Comparison of ENCODE assay signal across 23 mouse cellular contexts in genomic region chr10:14685663-14686062, GRCm38 (mm10). TPM values are rescaled to one million over a fixed set of nuclear protein-coding genes. Genes with fewer than 3 reads are reported as not detected.
DNase-seq lines count a peak whose midpoint lies in the region; ATAC-seq and TF ChIP-seq lines count a peak whose summit lies in the region.
"Had no signal": no experiment of that assay in that cellular context is flagged by ENCODE, and none has a peak within 500 bp of the region (broad histone marks: within the 10 kb centered on the region; RNA-seq: fewer than 3 reads in every experiment).

No protein-coding gene starts in this region.

- H3K4me1 ChIP-seq in hindbrain, postnatal 0 days (ENCODE audit: insufficient read depth, low read length): no peaks in the 10 kb centered on the region
- H3K4me1 ChIP-seq in hindbrain, embryonic 14.5 days (replicated peaks; ENCODE audit: control insufficient read depth, insufficient read depth, low read length): no peaks in the 10 kb centered on the region
- no peaks in the 10 kb centered on the region for H3K4me1 ChIP-seq in lung, postnatal 0 days (ENCODE audit: insufficient read depth, low read depth, low read length)
- peaks cover 4 to 10% of the 10 kb centered on the region in 2 experiments; a peak in 3 of 4 replicates for H3K4me1 ChIP-seq in MEL (ENCODE audit: control insufficient read depth in 1 of 2, insufficient read depth in 2 of 2, low read length in 2 of 2)
- H3K4me1 ChIP-seq: embryonic facial prominence, embryonic 12.5 days; limb, embryonic 10.5 days; neural tube, embryonic 15.5 days had no signal

- no peak for TF ChIP-seq POLR2A in MEL (IDR thresholded peaks at IDR 0.05; ENCODE audit: control insufficient read depth in 1 of 2, insufficient read depth in 1 of 2, low read depth in 1 of 2, low read length in 2 of 2, poor library complexity in 1 of 2)

- no peak overlapping the region for H3K27ac ChIP-seq in hindbrain, postnatal 0 days
- H3K27ac ChIP-seq in hindbrain, embryonic 14.5 days: no peak overlapping the region
- H3K27ac ChIP-seq in lung, postnatal 0 days (ENCODE audit: low read length): no peak overlapping the region
- H3K27ac ChIP-seq in MEL (ENCODE audit: control insufficient read depth, low read depth, low read length): no peak overlapping the region
- H3K27ac ChIP-seq: embryonic facial prominence, embryonic 12.5 days; hindbrain, embryonic 13.5 days; limb, embryonic 10.5 days; liver, embryonic 13.5 days; neural tube, embryonic 15.5 days had no signal

- H3K9ac ChIP-seq in hindbrain, postnatal 0 days (replicated peaks; ENCODE audit: low read length): no peak overlapping the region
- H3K9ac ChIP-seq in hindbrain, embryonic 14.5 days: no peak overlapping the region
- no peak overlapping the region for H3K9ac ChIP-seq in lung, postnatal 0 days (replicated peaks; ENCODE audit: low read depth)
- H3K9ac ChIP-seq in MEL (ENCODE audit: control insufficient read depth, low read depth, low read length, poor library complexity, severe bottlenecking): no peak overlapping the region
- H3K9ac ChIP-seq: embryonic facial prominence, embryonic 12.5 days; hindbrain, embryonic 13.5 days; liver, embryonic 13.5 days; neural tube, embryonic 15.5 days had no signal

- H3K79me2 ChIP-seq in MEL (ENCODE audit: control insufficient read depth, insufficient read depth, low read length, poor library complexity): peaks cover 3% of the 10 kb centered on the region; the same call in 1 of the 2 replicates

- H3K9me3 ChIP-seq in hindbrain, postnatal 0 days (ENCODE audit: low read length): no peaks in the 10 kb centered on the region
- H3K9me3 ChIP-seq in hindbrain, embryonic 14.5 days (ENCODE audit: control insufficient read depth, low read length): no peaks in the 10 kb centered on the region
- no peaks in the 10 kb centered on the region for H3K9me3 ChIP-seq in lung, postnatal 0 days (ENCODE audit: low read length)
- H3K9me3 ChIP-seq in MEL (replicated peaks; ENCODE audit: insufficient read depth, low read length): no peaks in the 10 kb centered on the region
- H3K9me3 ChIP-seq: embryonic facial prominence, embryonic 12.5 days; hindbrain, embryonic 13.5 days; limb, embryonic 10.5 days; liver, embryonic 13.5 days; neural tube, embryonic 15.5 days had no signal

- no peak overlapping the region for H3K4me2 ChIP-seq in hindbrain, postnatal 0 days (ENCODE audit: low read depth, low read length)
- no peak overlapping the region for H3K4me2 ChIP-seq in hindbrain, embryonic 14.5 days (replicated peaks)
- no peak overlapping the region for H3K4me2 ChIP-seq in lung, postnatal 0 days (replicated peaks; ENCODE audit: low read depth, low read length)
- H3K4me2 ChIP-seq: embryonic facial prominence, embryonic 12.5 days; hindbrain, embryonic 13.5 days; liver, embryonic 13.5 days; neural tube, embryonic 15.5 days had no signal

- H3K36me3 ChIP-seq in hindbrain, postnatal 0 days (ENCODE audit: insufficient read depth, low read length): peaks cover 7% of the 10 kb centered on the region; the same call in 1 of the 2 replicates
- peaks cover 13% of the 10 kb centered on the region for H3K36me3 ChIP-seq in hindbrain, embryonic 14.5 days (replicated peaks; ENCODE audit: control insufficient read depth, insufficient read depth)
- H3K36me3 ChIP-seq in lung, postnatal 0 days (ENCODE audit: insufficient read depth, low read length): no peaks in the 10 kb centered on the region
- peaks cover 6 to 12% of the 10 kb centered on the region in 2 experiments; a peak in 3 of 4 replicates for H3K36me3 ChIP-seq in MEL (ENCODE audit: control insufficient read depth in 1 of 2, insufficient read depth in 2 of 2, low read length in 2 of 2)
- no peaks in the 10 kb centered on the region; the same call in 1 of the 2 replicates for H3K36me3 ChIP-seq in splenic B cell, adult 2 months (ENCODE audit: control insufficient read depth, insufficient read depth, low read length, poor library complexity, severe bottlenecking)

- TF ChIP-seq RAD21 in MEL (IDR thresholded peaks at IDR 0.05; ENCODE audit: low read depth, low read length): no peak; the same call in 1 of the 2 replicates

- no peak for TF ChIP-seq EP300 in lung, postnatal 0 days (IDR thresholded peaks at IDR 0.05)
- TF ChIP-seq EP300 in MEL (IDR thresholded peaks at IDR 0.05; ENCODE audit: low read depth in 1 of 2, low read length in 2 of 2): no peak

- DNase-seq in hindbrain, postnatal 0 days (ENCODE audit: low spot score): no peak
- no peak for DNase-seq in hindbrain, embryonic 14.5 days (ENCODE audit: low spot score)
- DNase-seq in lung, postnatal 0 days (ENCODE audit: low spot score): no peak
- no peak for DNase-seq in lung, postnatal 25 days (ENCODE audit: low spot score)
- DNase-seq in MEL (ENCODE audit: low read depth, low spot score): peak; percentile 36
- peak; percentile 8 for DNase-seq in splenic B cell, adult 2 months (ENCODE audit: low read depth, low spot score)
- DNase-seq: adrenal gland, postnatal 36 days; cerebellum, adult 8-10 months; gastrocnemius, postnatal 25 days; heart, postnatal 10 days; kidney, adult 18-20 months; kidney, postnatal 4 days; liver, embryonic 13.5 days; lung, postnatal 14 days had no signal

- no peak for ATAC-seq in hindbrain, postnatal 0 days
- ATAC-seq in hindbrain, embryonic 14.5 days (ENCODE audit: low FRiP score): no peak
- ATAC-seq in lung, postnatal 0 days: no peak
- ATAC-seq in frontal cortex, adult (ENCODE audit: low TSS enrichment): no peak
- ATAC-seq: activated CD4-positive, CD25-positive, alpha-beta regulatory T cell, adult 4 months had no signal

- WGBS in hindbrain, postnatal 0 days: 100% methylated on average over 1 of the region's 1 CpGs
- 96% methylated on average over 1 of the region's 1 CpGs for WGBS in hindbrain, embryonic 14.5 days
- WGBS in lung, postnatal 0 days: 92% methylated on average over 1 of the region's 1 CpGs

- no peaks in the 10 kb centered on the region for H3K27me3 ChIP-seq in hindbrain, postnatal 0 days (ENCODE audit: insufficient read depth, low read length)
- H3K27me3 ChIP-seq in hindbrain, embryonic 14.5 days (ENCODE audit: control insufficient read depth, insufficient read depth, low read length): no peaks in the 10 kb centered on the region
- no peaks in the 10 kb centered on the region for H3K27me3 ChIP-seq in lung, postnatal 0 days (replicated peaks; ENCODE audit: insufficient read depth, low read length)
- no peaks in the 10 kb centered on the region for H3K27me3 ChIP-seq in MEL (ENCODE audit: control insufficient read depth in 1 of 2, insufficient read depth in 2 of 2, low read length in 2 of 2)
- no peaks in the 10 kb centered on the region for H3K27me3 ChIP-seq in splenic B cell, adult 2 months (ENCODE audit: control insufficient read depth, insufficient read depth, low read length, poor library complexity, severe bottlenecking)
- H3K27me3 ChIP-seq: embryonic facial prominence, embryonic 12.5 days; hindbrain, embryonic 13.5 days; liver, embryonic 13.5 days; neural tube, embryonic 15.5 days had no signal

- peak; percentile 20; the same call in 1 of the 2 replicates for TF ChIP-seq CTCF in hindbrain, postnatal 0 days (IDR thresholded peaks at IDR 0.05; ENCODE audit: low read depth)
- peak; percentile 41 for TF ChIP-seq CTCF in lung, postnatal 0 days (IDR thresholded peaks at IDR 0.05)
- TF ChIP-seq CTCF in MEL (IDR thresholded peaks at IDR 0.05 in 2 of 3, conservative IDR thresholded peaks at IDR 0.05 in 1 of 3; ENCODE audit: control insufficient read depth in 1 of 3, insufficient read depth in 1 of 3, low read depth in 2 of 3, low read length in 3 of 3, poor library complexity in 1 of 3, severe bottlenecking in 1 of 3): peak; percentile 23 to 48 (median 29); a peak in 5 of 6 replicates

- no peak overlapping the region for H3K4me3 ChIP-seq in hindbrain, postnatal 0 days (ENCODE audit: low read length)
- H3K4me3 ChIP-seq in hindbrain, embryonic 14.5 days (replicated peaks; ENCODE audit: low read length): no peak overlapping the region
- H3K4me3 ChIP-seq in lung, postnatal 0 days (ENCODE audit: low read depth, low read length): no peak overlapping the region
- no peak overlapping the region for H3K4me3 ChIP-seq in MEL (ENCODE audit: control insufficient read depth in 1 of 2, insufficient read depth in 1 of 2, low read depth in 2 of 2, low read length in 2 of 2)
- H3K4me3 ChIP-seq: embryonic facial prominence, embryonic 12.5 days; hindbrain, embryonic 13.5 days; limb, embryonic 10.5 days; liver, embryonic 13.5 days; neural tube, embryonic 15.5 days had no signal

TF ChIP-seq in MEL, 35 proteins besides CTCF, POLR2A, EP300 and RAD21:
- TF ChIP-seq USF2 (IDR thresholded peaks at IDR 0.05; ENCODE audit: borderline replicate concordance in 1 of 2, insufficient read depth in 1 of 2, low read depth in 1 of 2, low read length in 2 of 2): no peak
- TF ChIP-seq SMC3 (IDR thresholded peaks at IDR 0.05; ENCODE audit: low read depth, low read length): 0 out of 2 replicates have a peak, but pooled peaks have one; percentile 12

RNA-seq across cellular contexts. Expression of gene Vta1, which starts 19.7 kb away (rescaled TPM):
- 82.2 and 87.0 TPM in 2 replicates for total RNA-seq in hindbrain, postnatal 0 days (2014; rRNA removed)
- polyA plus RNA-seq in hindbrain, postnatal 0 days (2015; fragmentation: Nextera tagmentation; extraction: Ambion mirVana): 182 and 191 TPM in 2 replicates
- 204 and 210 TPM in 2 replicates for polyA plus RNA-seq in hindbrain, embryonic 14.5 days (2014; fragmentation: Nextera tagmentation; extraction: Ambion mirVana)
- polyA plus RNA-seq in lung, postnatal 0 days (2015; fragmentation: Nextera tagmentation; extraction: Ambion mirVana): 85.6 and 94.1 TPM in 2 replicates
- total RNA-seq in MEL (2012; rRNA removed): 50.9 and 51.9 TPM in 2 replicates
- polyA plus RNA-seq in MEL (2012; ENCODE audit: insufficient read depth in 1 of 2, insufficient read length in 2 of 2, low read depth in 1 of 2, low replicate concordance in 2 of 2, missing spikeins in 1 of 2): 10 to 100 TPM in 1 of 2 experiments, not detected in 1; 96.5 TPM

RNA-seq across cellular contexts. Expression of gene Nmbr, which starts 19.7 kb away (rescaled TPM):
- total RNA-seq in hindbrain, postnatal 0 days (2014; rRNA removed): 2.4 and 2.7 TPM in 2 replicates
- 2.4 TPM in 2 replicates for polyA plus RNA-seq in hindbrain, postnatal 0 days (2015; fragmentation: Nextera tagmentation; extraction: Ambion mirVana)
- polyA plus RNA-seq in hindbrain, embryonic 14.5 days (2014; fragmentation: Nextera tagmentation; extraction: Ambion mirVana): 2.7 and 3.3 TPM in 2 replicates
- polyA plus RNA-seq in lung, postnatal 0 days (2015; fragmentation: Nextera tagmentation; extraction: Ambion mirVana): not detected in 2 replicates
- 0.12 and 0.36 TPM in 2 replicates for total RNA-seq in MEL (2012; rRNA removed)
- 1 to 10 TPM in 1 of 2 experiments, not detected in 1; 1.1 TPM for polyA plus RNA-seq in MEL (2012; ENCODE audit: insufficient read depth in 1 of 2, insufficient read length in 2 of 2, low read depth in 1 of 2, low replicate concordance in 2 of 2, missing spikeins in 1 of 2)
- total RNA-seq: adrenal gland, postnatal 36 days; common myeloid progenitor, adult 5-6 weeks; heart, postnatal 10 days had no signal
- polyA plus RNA-seq: activated CD4-positive, CD25-positive, alpha-beta regulatory T cell, adult 4 months; limb, embryonic 10.5 days had no signal

RNA-seq across cellular contexts. Expression of gene Gje1, which starts 32.4 kb away (rescaled TPM):
- total RNA-seq in hindbrain, postnatal 0 days (2014; rRNA removed): 0.29 TPM in 1 of 2 replicates, not detected in the other
- polyA plus RNA-seq in hindbrain, postnatal 0 days (2015; fragmentation: Nextera tagmentation; extraction: Ambion mirVana): not detected in 2 replicates
- polyA plus RNA-seq in hindbrain, embryonic 14.5 days (2014; fragmentation: Nextera tagmentation; extraction: Ambion mirVana): not detected in 2 replicates
- not detected in 2 replicates for polyA plus RNA-seq in lung, postnatal 0 days (2015; fragmentation: Nextera tagmentation; extraction: Ambion mirVana)
- total RNA-seq in MEL (2012; rRNA removed): not detected in 2 replicates
- polyA plus RNA-seq in MEL (2012; ENCODE audit: insufficient read depth in 1 of 2, insufficient read length in 2 of 2, low read depth in 1 of 2, low replicate concordance in 2 of 2, missing spikeins in 1 of 2): not detected
- total RNA-seq: adrenal gland, postnatal 36 days; common myeloid progenitor, adult 5-6 weeks; gastrocnemius, postnatal 25 days; heart, postnatal 10 days had no signal
- polyA plus RNA-seq: activated CD4-positive, CD25-positive, alpha-beta regulatory T cell, adult 4 months; C2C12; hindbrain, embryonic 13.5 days; limb, embryonic 10.5 days; liver, embryonic 13.5 days; neural tube, embryonic 15.5 days; urinary bladder, adult 2 months had no signal

Comparison
In these comparisons a context has a peak if more than half of its experiments do, and no peak if none do; other contexts are left out.
1. DNase-seq: peak in MEL (single experiment) and splenic B cell, adult 2 months (single experiment); none in hindbrain, postnatal 0 days (single experiment), hindbrain, embryonic 14.5 days (single experiment), lung, postnatal 0 days (single experiment) and lung, postnatal 25 days (single experiment).
2. Peak in every context shown above with its lines, with median percentiles within 50 percentile points of each other: CTCF ChIP-seq.